Mouse (Mus musculus): ENCODE results near the gene Zmynd8.

GRCm38 (mm10) chr2:165944576-165945351, 45.9 kb upstream of the Zmynd8 start:
- peak; percentile 12; the same call in 1 of the 2 replicates for TF ChIP-seq CTCF (IDR thresholded peaks at IDR 0.05; ENCODE audit: low read depth)
- peak; percentile 83 for TF ChIP-seq EP300 (IDR thresholded peaks at IDR 0.05; ENCODE audit: low read depth)

All from liver, postnatal 0 days (tissue).